Mouse (Mus musculus): ENCODE measurements around the gene Zfp90.

GRCm38 (mm10) chr8:106379357-106379756 is 35.8 kb upstream of the Zfp90 start:
- TF ChIP-seq USF1 (IDR thresholded peaks at IDR 0.05; ENCODE audit: low read depth) (no peak), E2F4 (IDR thresholded peaks at IDR 0.05; ENCODE audit: insufficient read depth) (no peak), POLR2AphosphoS2 (IDR thresholded peaks at IDR 0.05; ENCODE audit: insufficient read length, low read depth) (no peak), POLR2A (IDR thresholded peaks at IDR 0.05; ENCODE audit: insufficient read length, low read depth) (no peak), TCF12 (IDR thresholded peaks at IDR 0.05; ENCODE audit: insufficient read depth, poor library complexity, severe bottlenecking) (no peak), MYOD1 (IDR thresholded peaks at IDR 0.05; ENCODE audit: control insufficient read depth in 1 of 3, insufficient read length in 2 of 3, low read depth in 2 of 3) (no peak), MAX (IDR thresholded peaks at IDR 0.05; ENCODE audit: low read depth) (no peak), MYOG (IDR thresholded peaks at IDR 0.05; ENCODE audit: control insufficient read depth in 1 of 3, insufficient read depth in 1 of 3, insufficient read length in 2 of 3, low read depth in 2 of 3) (no peak), CEBPB (IDR thresholded peaks at IDR 0.05; ENCODE audit: insufficient read depth, poor library complexity, severe bottlenecking) (no peak), TCF3 (IDR thresholded peaks at IDR 0.05; ENCODE audit: insufficient read length, low read depth) (no peak), SRF (IDR thresholded peaks at IDR 0.05; ENCODE audit: control insufficient read depth, insufficient read length, low read depth) (no peak), REST (IDR thresholded peaks at IDR 0.05; ENCODE audit: insufficient read depth, insufficient read length) (no peak)

Data from myocyte (in vitro differentiated cells).